8 mouse cellular contexts compared by ENCODE assay signal in the genomic region with DNA sequence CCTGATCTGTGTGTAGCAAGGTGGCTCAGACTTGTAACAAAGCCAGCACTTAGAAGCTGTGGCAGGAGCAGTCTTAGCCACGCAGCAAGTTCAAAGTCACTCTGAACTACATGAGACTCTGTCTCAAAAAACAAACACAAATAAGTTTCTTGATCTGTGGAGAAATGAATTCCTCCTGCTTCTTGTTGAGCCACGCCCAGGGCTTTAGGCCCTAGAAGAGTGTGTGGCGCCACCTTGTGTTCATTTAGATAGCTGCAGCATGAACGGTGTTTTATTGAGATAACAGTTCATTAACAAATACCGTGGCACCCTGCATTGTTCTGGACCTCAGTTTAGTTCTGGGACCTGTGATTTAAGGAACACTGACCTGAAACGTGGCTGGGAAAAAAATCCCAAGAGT. TPM values are rescaled to one million over a fixed set of nuclear protein-coding genes. Genes with fewer than 3 reads are reported as not detected.
A peak's percentile ranks its signal among the peaks of the same experiment; 100 is the strongest.
DNase-seq lines count a peak whose midpoint lies in the region; ATAC-seq and TF ChIP-seq lines count a peak whose summit lies in the region.

No protein-coding gene starts in this region.

- no peak overlapping the region for H3K27ac ChIP-seq in hindbrain, embryonic 10.5 days
- no peak overlapping the region for H3K27ac ChIP-seq in hindbrain, embryonic 16.5 days (ENCODE audit: low read depth, low read length)
- peak overlapping the region; percentile 100 for H3K27ac ChIP-seq in brown adipose tissue, adult 24 weeks (replicated peaks; ENCODE audit: low read depth, low read length)
- no peak overlapping the region for H3K27ac ChIP-seq in forebrain, embryonic 11.5 days (ENCODE audit: low read depth, low read length)
- H3K27ac ChIP-seq in spleen, adult 2 months (ENCODE audit: insufficient read depth, low read length) = 0 out of 2 replicates have a peak overlapping the region, but pooled peaks have one; percentile 4

- peak; percentile 75 for DNase-seq in hindbrain, embryonic 10.5 days (ENCODE audit: low spot score)
- peak; percentile 79 for DNase-seq in forebrain, embryonic 11.5 days (ENCODE audit: low spot score)
- DNase-seq in induced T-regulatory cell, adult 2 months (ENCODE audit: low read depth) = peak; percentile 87
- peak; percentile 79 for DNase-seq in left cerebral cortex, adult 11 months (ENCODE audit: low spot score)
- DNase-seq in spleen, adult 2 months (ENCODE audit: low read depth in 1 of 2, low spot score in 2 of 2) = peak; percentile 33 to 51

- H3K27me3 ChIP-seq in hindbrain, embryonic 10.5 days (ENCODE audit: insufficient read depth, poor library complexity, severe bottlenecking) = peaks cover 41% of the 10 kb centered on the region
- H3K27me3 ChIP-seq in hindbrain, embryonic 16.5 days (replicated peaks; ENCODE audit: control insufficient read depth, insufficient read depth, low read length) = 0 out of 2 replicates have a peak, but pooled peaks cover 3% of the 10 kb centered on the region
- peaks cover 6% of the 10 kb centered on the region for H3K27me3 ChIP-seq in forebrain, embryonic 11.5 days (ENCODE audit: control insufficient read depth, insufficient read depth, low read length)
- H3K27me3 ChIP-seq in spleen, adult 2 months (ENCODE audit: control insufficient read depth, insufficient read depth, low read length) = no peaks in the 10 kb centered on the region

- no peak; the same call in 1 of the 2 replicates for ATAC-seq in hindbrain, embryonic 16.5 days
- peak; percentile 24; the same call in 1 of the 2 replicates for ATAC-seq in forebrain, embryonic 11.5 days (replicated peaks; ENCODE audit: low FRiP score)
- peak; percentile 75 for ATAC-seq in megakaryocyte progenitor cell, adult 5-6 weeks (replicated peaks; ENCODE audit: poor library complexity)

- no peak overlapping the region for H3K4me3 ChIP-seq in hindbrain, embryonic 10.5 days
- no peak overlapping the region for H3K4me3 ChIP-seq in hindbrain, embryonic 16.5 days (ENCODE audit: low read length)
- 0 out of 2 replicates have a peak overlapping the region, but pooled peaks have one; percentile 9 for H3K4me3 ChIP-seq in brown adipose tissue, adult 24 weeks (ENCODE audit: insufficient read depth, low read depth, low read length)
- H3K4me3 ChIP-seq in forebrain, embryonic 11.5 days (ENCODE audit: low read depth, low read length) = no peak overlapping the region
- no peak overlapping the region for H3K4me3 ChIP-seq in spleen, adult 2 months (ENCODE audit: extremely low read depth, insufficient read depth, insufficient read length)

- WGBS in hindbrain, embryonic 10.5 days = 7% methylated on average over 6 of the region's 6 CpGs
- 4% methylated on average over 6 of the region's 6 CpGs for WGBS in hindbrain, embryonic 16.5 days
- 6% methylated on average over 6 of the region's 6 CpGs for WGBS in forebrain, embryonic 11.5 days
- 2% methylated on average over 6 of the region's 6 CpGs for WGBS in spleen, adult 2 months

- H3K4me1 ChIP-seq in hindbrain, embryonic 10.5 days (replicated peaks) = peaks cover 15% of the 10 kb centered on the region
- H3K4me1 ChIP-seq in hindbrain, embryonic 16.5 days (ENCODE audit: control insufficient read depth, insufficient read depth, low read depth, low read length) = peaks cover 3% of the 10 kb centered on the region; the same call in 1 of the 2 replicates
- H3K4me1 ChIP-seq in brown adipose tissue, adult 24 weeks (ENCODE audit: control insufficient read depth, insufficient read depth, insufficient read length, low read length) = peaks cover 16% of the 10 kb centered on the region
- H3K4me1 ChIP-seq in forebrain, embryonic 11.5 days (replicated peaks; ENCODE audit: control insufficient read depth, insufficient read depth, low read length) = peaks cover 1% of the 10 kb centered on the region
- no peaks in the 10 kb centered on the region for H3K4me1 ChIP-seq in spleen, adult 2 months (ENCODE audit: control insufficient read depth, insufficient read depth, insufficient read length)

- H3K36me3 ChIP-seq in hindbrain, embryonic 10.5 days = peaks cover 66% of the 10 kb centered on the region
- H3K36me3 ChIP-seq in hindbrain, embryonic 16.5 days (ENCODE audit: control insufficient read depth, insufficient read depth, low read length) = peaks cover 58% of the 10 kb centered on the region
- H3K36me3 ChIP-seq in forebrain, embryonic 11.5 days (ENCODE audit: control insufficient read depth, insufficient read depth, low read length) = peaks cover 4% of the 10 kb centered on the region; the same call in 1 of the 2 replicates
- H3K36me3 ChIP-seq in spleen, adult 2 months (ENCODE audit: control insufficient read depth, insufficient read depth, low read length) = no peaks in the 10 kb centered on the region

- no peak overlapping the region for H3K4me2 ChIP-seq in hindbrain, embryonic 16.5 days (ENCODE audit: low read length)
- H3K4me2 ChIP-seq in forebrain, embryonic 11.5 days (ENCODE audit: low read depth, low read length, severe bottlenecking) = no peak overlapping the region

- TF ChIP-seq POLR2A in spleen, adult 2 months (IDR thresholded peaks at IDR 0.05; ENCODE audit: low read depth, low read length) = no peak

- peak; percentile 66; the same call in 1 of the 2 replicates for TF ChIP-seq CTCF in spleen, adult 2 months (IDR thresholded peaks at IDR 0.05; ENCODE audit: extremely low read depth, insufficient read depth, insufficient read length, insufficient replicate concordance)

- H3K9me3 ChIP-seq in hindbrain, embryonic 10.5 days = no peaks in the 10 kb centered on the region
- H3K9me3 ChIP-seq in hindbrain, embryonic 16.5 days (ENCODE audit: control insufficient read depth, low read length) = no peaks in the 10 kb centered on the region
- no peaks in the 10 kb centered on the region for H3K9me3 ChIP-seq in forebrain, embryonic 11.5 days (ENCODE audit: control insufficient read depth, low read length)

- H3K9ac ChIP-seq in hindbrain, embryonic 16.5 days (ENCODE audit: low read depth, low read length) = no peak overlapping the region
- H3K9ac ChIP-seq in forebrain, embryonic 11.5 days (ENCODE audit: low read length) = no peak overlapping the region

RNA-seq across cellular contexts. Expression of a gene that starts 8.6 kb away (rescaled TPM):
- 0.47 TPM in 1 of 2 replicates, not detected in the other for polyA plus RNA-seq in hindbrain, embryonic 10.5 days (2016; fragmentation: Nextera tagmentation; extraction: Ambion mirVana)
- polyA plus RNA-seq in hindbrain, embryonic 16.5 days (2015; fragmentation: Nextera tagmentation; extraction: Ambion mirVana) = 1.1 and 1.4 TPM in 2 replicates
- not detected in 2 replicates for polyA plus RNA-seq in brown adipose tissue, adult 24 weeks (2012; ENCODE audit: insufficient read depth, insufficient read length, missing spikeins)
- polyA plus RNA-seq in forebrain, embryonic 11.5 days (2014; fragmentation: Nextera tagmentation; extraction: Ambion mirVana) = 0.28 and 0.31 TPM in 2 replicates
- not detected in 2 replicates for total RNA-seq in megakaryocyte progenitor cell, adult 5-6 weeks (2015)
- total RNA-seq in megakaryocyte progenitor cell, adult 5-6 weeks (2017) = not detected in 2 replicates
- polyA plus RNA-seq in spleen, adult 2 months (2012; rRNA removed) = not detected in 2 replicates

RNA-seq across cellular contexts. Expression of a gene that starts 21.4 kb away (rescaled TPM):
- polyA plus RNA-seq in hindbrain, embryonic 10.5 days (2016; fragmentation: Nextera tagmentation; extraction: Ambion mirVana) = 7.1 and 8.3 TPM in 2 replicates
- polyA plus RNA-seq in hindbrain, embryonic 16.5 days (2015; fragmentation: Nextera tagmentation; extraction: Ambion mirVana) = 8.9 and 9.2 TPM in 2 replicates
- 33.8 and 37.9 TPM in 2 replicates for polyA plus RNA-seq in brown adipose tissue, adult 24 weeks (2012; ENCODE audit: insufficient read depth, insufficient read length, missing spikeins)
- 9.3 and 10.7 TPM in 2 replicates for polyA plus RNA-seq in forebrain, embryonic 11.5 days (2014; fragmentation: Nextera tagmentation; extraction: Ambion mirVana)
- 5.2 and 6.3 TPM in 2 replicates for total RNA-seq in megakaryocyte progenitor cell, adult 5-6 weeks (2015)
- 5.7 and 5.9 TPM in 2 replicates for total RNA-seq in megakaryocyte progenitor cell, adult 5-6 weeks (2017)
- 49.6 and 64.5 TPM in 2 replicates for polyA plus RNA-seq in spleen, adult 2 months (2012; rRNA removed)

RNA-seq across cellular contexts. Expression of a gene that starts 34.1 kb away (rescaled TPM):
- polyA plus RNA-seq in hindbrain, embryonic 10.5 days (2016; fragmentation: Nextera tagmentation; extraction: Ambion mirVana) = 1.8 and 2.4 TPM in 2 replicates
- polyA plus RNA-seq in hindbrain, embryonic 16.5 days (2015; fragmentation: Nextera tagmentation; extraction: Ambion mirVana) = 5.1 and 5.3 TPM in 2 replicates
- 1.5 and 1.9 TPM in 2 replicates for polyA plus RNA-seq in brown adipose tissue, adult 24 weeks (2012; ENCODE audit: insufficient read depth, insufficient read length, missing spikeins)
- 2.6 and 4.8 TPM in 2 replicates for polyA plus RNA-seq in forebrain, embryonic 11.5 days (2014; fragmentation: Nextera tagmentation; extraction: Ambion mirVana)
- total RNA-seq in megakaryocyte progenitor cell, adult 5-6 weeks (2015) = 2.2 and 6.3 TPM in 2 replicates
- 8.2 and 8.7 TPM in 2 replicates for total RNA-seq in megakaryocyte progenitor cell, adult 5-6 weeks (2017)
- polyA plus RNA-seq in spleen, adult 2 months (2012; rRNA removed) = 109 and 140 TPM in 2 replicates

RNA-seq across cellular contexts. Expression of a gene that starts 38.5 kb away (rescaled TPM):
- 12.5 and 33.4 TPM in 2 replicates for polyA plus RNA-seq in hindbrain, embryonic 10.5 days (2016; fragmentation: Nextera tagmentation; extraction: Ambion mirVana)
- 70.8 and 86.8 TPM in 2 replicates for polyA plus RNA-seq in hindbrain, embryonic 16.5 days (2015; fragmentation: Nextera tagmentation; extraction: Ambion mirVana)
- 13.0 and 14.6 TPM in 2 replicates for polyA plus RNA-seq in brown adipose tissue, adult 24 weeks (2012; ENCODE audit: insufficient read depth, insufficient read length, missing spikeins)
- 11.6 and 12.4 TPM in 2 replicates for polyA plus RNA-seq in forebrain, embryonic 11.5 days (2014; fragmentation: Nextera tagmentation; extraction: Ambion mirVana)
- 0.32 and 0.44 TPM in 2 replicates for total RNA-seq in megakaryocyte progenitor cell, adult 5-6 weeks (2015)
- 0.61 and 0.71 TPM in 2 replicates for total RNA-seq in megakaryocyte progenitor cell, adult 5-6 weeks (2017)
- 7.4 and 8.5 TPM in 2 replicates for polyA plus RNA-seq in spleen, adult 2 months (2012; rRNA removed)

Comparison
In these comparisons a context has a peak if more than half of its experiments do, and no peak if none do; other contexts are left out.
1. H3K27ac ChIP-seq: peak in brown adipose tissue, adult 24 weeks (single experiment) and spleen, adult 2 months (single experiment); none in hindbrain, embryonic 10.5 days (single experiment), hindbrain, embryonic 16.5 days (single experiment) and forebrain, embryonic 11.5 days (single experiment).
2. RNA of a gene that starts 34.1 kb away (polyA plus RNA-seq): 109 to 140 TPM in spleen, adult 2 months; 5.1 to 5.3 TPM in hindbrain, embryonic 16.5 days, 2.6 to 4.8 TPM in forebrain, embryonic 11.5 days, 1.8 to 2.4 TPM in hindbrain, embryonic 10.5 days and 1.5 to 1.9 TPM in brown adipose tissue, adult 24 weeks; every median in the first group is over 10 times any median in the second.
3. Peak in every context shown above with its lines, with median percentiles within 50 percentile points of each other: DNase-seq.